Mouse (Mus musculus): ENCODE measurements around the gene Rap1gds1. TPM values are rescaled to one million over a fixed set of nuclear protein-coding genes. Genes with fewer than 3 reads are reported as not detected.
A peak's percentile ranks its signal among the peaks of the same experiment; 100 is the strongest.

Rap1gds1 gene
- total RNA-seq, 2 experiments from 2014 or later, result 34.4 to 37.5 TPM

DNA sequence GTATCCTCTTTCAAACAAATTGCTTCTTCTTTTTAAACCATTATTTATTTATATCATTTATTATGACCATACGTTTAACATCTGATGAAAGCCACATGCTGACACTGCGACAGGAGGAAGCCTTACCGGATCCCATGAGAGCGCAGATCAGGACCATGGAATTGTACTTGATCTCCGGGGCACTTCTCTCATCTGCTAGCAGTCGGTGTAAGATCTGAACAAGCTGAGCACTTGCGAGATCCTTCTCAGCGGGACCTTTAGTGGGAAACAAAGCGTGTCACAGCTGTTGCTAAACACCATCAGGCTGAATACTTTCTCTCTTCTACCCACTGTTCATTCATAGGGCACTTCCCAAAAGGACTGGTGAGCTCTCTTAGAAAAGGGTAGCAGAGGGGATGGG lies 133.4 kb downstream of the Rap1gds1 start:
- no peak for DNase-seq

DNA sequence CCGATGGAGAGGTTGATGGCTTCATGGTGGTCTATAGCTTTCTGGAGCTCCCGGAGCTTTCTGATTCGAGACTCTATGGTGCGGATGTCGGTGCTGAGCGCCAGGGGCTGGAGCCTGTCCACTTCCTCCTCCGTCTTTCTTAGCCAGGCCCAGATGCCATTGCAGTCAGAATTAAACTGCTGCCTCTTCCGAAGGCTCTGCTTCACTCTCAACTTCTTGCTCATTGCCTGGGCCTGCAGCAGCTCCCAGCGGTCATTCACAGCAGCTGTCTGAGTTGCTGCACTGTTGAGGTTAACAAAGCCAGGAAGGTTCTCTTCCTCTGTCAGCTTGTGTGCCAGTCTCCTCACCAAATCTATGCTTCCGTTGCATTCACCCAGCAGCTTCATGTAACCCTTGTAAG lies 137.8 kb downstream of the Rap1gds1 start:
- DNase-seq, result no peak

DNA sequence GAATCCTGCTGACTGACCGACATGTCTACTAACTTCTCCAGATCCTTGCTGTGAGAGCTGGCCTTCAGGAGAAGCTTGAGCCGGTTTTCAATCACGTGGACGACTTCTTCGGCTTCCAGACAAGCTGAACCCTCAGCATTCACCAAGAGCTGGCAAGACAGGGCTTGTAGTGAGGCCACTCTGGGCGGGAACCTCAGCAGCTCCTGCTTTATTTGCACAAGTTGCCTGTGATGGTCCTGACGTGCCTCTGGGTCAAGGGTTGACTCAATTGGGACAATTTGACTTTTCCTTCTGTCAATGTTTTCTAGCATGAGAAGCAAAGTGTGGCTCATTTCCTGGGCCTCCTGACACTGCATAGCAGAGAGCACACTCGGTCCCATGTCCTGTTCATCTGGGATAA lies 138.2 kb downstream of the Rap1gds1 start:
- DNase-seq, result no peak

DNA sequence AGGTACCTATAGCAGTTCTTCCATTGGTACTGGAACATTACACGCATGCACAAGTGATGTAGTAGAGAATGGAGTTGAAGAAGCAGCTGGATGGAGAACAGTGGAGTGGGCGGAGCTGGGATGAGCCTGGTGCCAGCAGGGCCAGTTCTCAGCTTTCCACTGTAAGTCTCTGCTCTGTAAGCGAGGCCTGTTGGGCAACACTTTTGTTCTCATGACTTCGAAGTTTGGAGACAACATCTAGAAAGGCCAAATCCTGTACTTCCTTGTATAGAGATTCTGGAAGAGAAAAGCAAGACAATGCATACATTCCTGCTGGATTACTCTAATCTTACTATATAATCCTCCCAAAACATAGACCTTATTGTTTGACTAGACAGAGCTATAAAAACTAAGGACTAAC lies 147.6 kb downstream of the Rap1gds1 start:
- DNase-seq, result no peak

DNA sequence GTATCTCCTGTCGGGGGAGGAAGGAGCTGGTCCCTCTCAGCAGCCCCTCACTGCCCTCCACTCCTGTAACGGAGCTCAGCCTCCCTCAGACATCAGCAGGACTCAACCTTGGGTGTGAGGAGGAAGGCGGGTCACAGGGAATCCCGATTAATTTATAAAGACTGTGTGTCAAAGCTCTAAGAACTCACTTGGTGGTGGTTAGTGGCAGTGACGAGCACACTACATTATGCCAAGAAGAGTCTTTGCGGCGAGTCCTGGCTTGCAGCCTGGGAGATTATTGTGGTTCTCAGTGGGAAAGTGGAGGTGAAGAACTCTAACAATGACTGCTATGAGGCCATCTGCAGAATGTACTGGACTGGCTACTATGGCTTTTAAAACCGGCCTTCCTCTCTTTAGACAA lies 148.8 kb downstream of the Rap1gds1 start:
- DNase-seq, result no peak

DNA sequence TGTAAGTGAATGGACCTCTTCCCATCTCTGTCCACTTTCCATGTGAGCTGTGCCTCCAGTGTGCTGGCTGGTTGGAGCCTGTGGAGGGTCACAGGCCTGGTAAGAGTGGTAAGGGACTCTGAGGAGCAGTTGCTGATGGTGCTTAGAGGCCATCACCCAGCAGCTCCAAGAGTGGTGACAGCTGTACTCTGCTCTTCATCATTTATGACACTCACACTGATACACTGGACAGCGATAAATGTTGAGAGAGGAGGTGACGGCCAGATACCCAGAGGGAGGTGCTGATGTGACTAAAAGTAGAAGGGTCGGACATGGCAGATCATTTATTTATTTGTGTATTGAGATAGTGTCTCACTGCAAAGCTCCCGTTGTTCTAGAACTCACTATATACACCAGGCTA lies 156.8 kb downstream of the Rap1gds1 start:
- no peak for DNase-seq

DNA sequence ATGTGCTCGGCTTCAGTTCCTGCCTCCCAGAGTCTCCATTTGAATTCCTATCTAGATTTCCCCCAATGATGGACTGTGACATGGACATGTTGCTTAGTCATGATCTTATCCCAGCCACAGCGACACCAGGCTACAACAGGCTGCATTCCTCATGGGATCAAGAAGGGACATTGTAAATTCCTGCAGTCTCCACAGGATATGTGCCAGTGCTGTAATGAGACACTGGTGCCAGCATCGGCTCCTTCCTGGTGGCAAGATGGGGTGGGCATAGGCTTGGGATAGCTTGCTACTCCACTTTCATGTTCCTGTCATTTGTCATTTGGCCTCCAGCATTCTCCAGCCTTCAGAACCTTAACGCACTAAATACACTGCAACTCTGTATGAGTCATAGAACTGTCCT lies 158.0 kb downstream of the Rap1gds1 start:
- DNase-seq, result no peak

DNA sequence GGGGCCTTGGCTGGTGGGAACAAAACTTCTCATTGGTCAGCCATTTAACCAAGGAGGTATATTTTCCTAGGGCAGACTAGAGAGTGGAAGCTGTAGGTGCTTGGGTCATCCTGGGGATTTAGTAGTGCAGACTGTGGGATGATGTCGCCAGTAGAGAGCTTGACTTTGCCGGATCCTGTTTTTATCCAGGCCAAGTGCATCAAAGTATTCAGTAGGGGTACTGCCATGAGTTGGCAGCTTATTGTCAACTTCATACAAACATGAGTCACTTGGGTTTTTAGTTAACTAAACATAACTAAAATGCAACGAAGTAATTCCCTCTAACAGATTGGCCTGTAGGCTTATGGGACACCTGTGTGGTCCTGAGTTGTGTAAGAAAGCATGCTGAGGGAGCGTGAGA lies 158.4 kb downstream of the Rap1gds1 start:
- DNase-seq, result no peak

DNA sequence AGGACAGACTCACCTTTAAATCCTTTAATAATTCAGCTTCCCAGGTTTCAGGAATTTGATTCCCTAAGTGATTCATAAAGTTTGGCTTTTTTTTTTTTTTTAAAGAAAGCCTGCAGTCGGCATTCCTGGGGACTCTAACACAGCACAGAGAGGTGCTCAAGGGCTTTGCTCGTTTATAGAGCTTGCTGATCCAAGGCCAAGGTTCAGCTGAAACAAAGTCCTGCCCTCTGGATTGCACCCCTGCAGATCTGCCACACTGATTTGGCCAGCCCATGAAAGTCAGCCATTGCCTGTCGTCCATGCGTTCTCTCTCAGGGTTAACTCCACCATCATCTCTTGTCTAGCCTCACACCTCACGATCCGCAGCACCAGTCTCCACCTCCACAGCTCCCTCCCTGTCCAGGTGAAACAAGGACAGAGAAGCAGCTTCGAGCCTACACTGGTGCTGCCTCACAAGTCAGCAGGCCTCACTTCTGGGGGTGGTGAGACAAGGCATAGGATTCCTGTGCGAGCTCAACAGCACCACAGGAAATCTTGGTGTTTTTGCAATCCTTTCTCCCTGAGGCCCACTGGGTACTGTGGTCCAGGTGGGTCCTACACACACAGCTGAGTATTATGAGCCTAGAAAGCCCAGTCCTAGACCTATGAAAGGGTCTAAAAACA lies 160.2 kb downstream of the Rap1gds1 start:
- no peak for DNase-seq

DNA sequence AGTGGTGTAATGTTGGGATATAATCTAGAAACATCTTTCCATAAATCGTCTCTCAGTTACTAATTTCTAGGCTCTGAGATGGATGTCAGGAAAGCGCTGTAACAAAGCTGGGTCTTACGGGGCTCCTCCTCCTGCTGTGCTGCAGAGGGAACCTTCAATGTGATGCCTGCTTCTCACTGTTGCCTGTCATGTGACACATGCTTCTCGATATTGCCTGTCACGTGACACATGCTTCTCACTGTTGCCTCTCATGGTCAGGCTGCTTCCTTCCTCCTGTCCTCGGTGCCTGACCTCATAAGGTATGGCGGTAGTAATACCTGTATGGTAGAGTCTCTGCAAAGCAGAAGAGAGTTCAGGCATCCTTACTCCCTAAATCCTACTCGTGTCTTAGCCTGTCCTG lies 162.5 kb downstream of the Rap1gds1 start:
- DNase-seq, result no peak

DNA sequence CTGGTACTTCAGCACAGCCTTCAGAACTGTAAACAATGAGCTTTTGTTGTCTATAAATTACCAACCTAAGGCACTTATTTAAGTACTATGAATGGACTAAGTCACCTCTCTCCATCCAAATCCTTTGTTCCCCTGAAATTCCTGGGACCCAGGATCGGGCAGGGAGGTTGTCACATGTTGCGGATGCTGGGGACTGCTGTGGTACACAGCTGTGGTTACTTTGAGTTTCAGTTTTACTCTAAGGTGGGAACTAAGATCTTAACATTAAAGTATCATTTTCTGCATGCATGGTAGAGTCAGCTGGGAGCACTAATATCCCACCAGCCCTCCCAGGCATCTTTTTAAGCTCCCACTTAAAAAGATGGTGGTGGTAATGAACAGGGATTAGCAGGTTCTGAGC lies 165.7 kb downstream of the Rap1gds1 start:
- DNase-seq, result no peak

DNA sequence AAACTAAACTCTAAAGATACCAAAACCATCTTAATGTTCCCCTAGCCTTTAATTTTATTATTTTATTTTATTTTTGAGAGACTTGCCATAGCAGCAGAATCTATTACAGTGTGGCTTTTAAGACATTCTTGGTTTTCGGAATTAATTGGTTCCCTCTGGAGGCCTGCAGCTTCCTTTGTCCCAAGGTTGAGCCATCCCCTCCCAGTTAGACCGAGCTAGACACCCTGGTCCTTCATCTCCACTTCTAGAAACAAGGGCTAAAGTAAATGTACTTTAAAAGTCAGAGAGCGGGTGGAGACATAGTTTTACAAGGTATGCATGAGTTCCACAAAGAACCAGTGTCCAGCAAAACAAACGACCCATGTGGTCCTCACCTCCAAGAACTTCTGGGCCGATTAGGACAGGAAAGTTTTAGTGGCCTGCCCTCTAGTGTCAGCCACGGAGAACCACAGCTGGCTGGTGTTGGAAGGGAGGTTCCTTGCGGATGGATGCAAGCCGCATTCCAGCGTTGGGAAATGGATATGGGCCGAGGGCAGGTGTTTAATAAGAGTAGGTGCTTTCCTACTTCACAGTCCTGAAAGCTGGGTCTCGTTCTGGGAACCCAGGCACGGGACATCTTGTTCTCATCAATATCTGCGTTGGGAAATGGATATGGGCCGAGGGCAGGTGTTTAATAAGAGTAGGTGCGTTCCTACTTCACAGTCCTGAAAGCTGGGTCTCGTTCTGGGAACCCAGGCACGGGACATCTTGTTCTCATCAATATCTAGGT lies 168.7 kb downstream of the Rap1gds1 start:
- peak; percentile 57 for DNase-seq

DNA sequence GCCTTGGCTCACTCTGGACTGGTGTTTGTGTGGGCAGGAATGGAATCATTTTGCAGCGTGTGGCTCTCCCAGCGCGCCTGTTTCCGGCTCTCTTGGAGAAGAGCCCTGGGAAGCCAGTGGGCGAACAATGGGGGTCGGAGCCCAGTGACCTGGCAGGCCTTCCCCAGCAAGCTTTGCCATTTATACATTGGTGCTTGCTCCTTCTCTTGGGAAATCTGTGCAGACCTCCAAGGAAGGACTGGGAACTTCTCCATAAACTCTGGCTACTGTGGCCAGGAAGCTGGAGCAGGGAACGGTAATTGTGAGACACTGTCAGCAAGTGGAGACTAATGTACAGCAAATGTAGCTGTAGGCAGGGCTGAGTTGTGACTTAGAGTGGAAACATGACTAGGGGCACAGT lies 169.3 kb downstream of the Rap1gds1 start:
- DNase-seq, result peak; percentile 23

DNA sequence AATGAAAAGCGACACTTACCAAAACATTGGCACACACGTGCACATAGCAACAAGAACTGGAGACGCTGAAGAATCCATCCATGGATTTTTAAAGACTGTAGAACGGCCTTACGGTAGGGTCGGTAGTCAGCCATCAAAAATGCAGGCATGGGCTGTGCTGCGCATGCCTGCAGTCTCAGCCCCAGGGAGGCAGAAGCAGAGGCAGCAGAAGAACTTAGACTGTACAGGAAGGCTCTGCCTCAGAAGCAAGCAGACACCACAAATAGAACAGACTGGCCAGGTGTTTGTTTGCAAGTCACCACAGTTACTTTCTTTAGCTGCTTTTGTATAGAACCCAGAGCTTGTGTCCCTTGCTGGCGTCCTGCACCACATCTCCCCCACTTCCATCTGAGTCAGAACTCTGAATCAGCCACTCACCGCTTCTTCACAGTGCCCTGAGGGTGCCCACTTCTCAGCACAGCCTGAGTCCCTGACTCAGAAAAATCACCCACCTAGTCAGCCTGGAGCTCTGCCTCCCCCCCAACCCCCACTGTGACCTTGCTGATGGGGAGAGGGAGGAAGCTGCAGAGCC lies 174.3 kb downstream of the Rap1gds1 start:
- DNase-seq, result no peak

DNA sequence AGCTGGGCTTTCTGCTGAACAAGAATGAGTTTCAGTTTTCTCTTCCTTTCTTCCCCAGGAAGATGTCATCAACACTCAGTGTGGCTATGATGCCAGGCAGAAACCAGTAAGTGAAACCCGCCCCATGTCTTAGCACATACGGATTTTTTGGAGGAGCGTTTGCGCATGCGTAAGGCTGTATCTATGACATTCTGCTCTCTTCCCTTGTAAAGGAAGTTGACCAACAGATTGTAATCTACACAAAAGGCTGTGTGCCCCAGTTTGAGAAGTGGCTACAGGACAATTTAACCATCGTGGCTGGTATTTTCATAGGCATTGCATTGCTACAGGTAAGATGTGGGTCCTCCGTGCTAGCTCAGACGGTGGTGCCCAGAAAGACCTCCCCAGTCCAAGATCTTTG lies 176.9 kb downstream of the Rap1gds1 start:
- DNase-seq, result no peak

DNA sequence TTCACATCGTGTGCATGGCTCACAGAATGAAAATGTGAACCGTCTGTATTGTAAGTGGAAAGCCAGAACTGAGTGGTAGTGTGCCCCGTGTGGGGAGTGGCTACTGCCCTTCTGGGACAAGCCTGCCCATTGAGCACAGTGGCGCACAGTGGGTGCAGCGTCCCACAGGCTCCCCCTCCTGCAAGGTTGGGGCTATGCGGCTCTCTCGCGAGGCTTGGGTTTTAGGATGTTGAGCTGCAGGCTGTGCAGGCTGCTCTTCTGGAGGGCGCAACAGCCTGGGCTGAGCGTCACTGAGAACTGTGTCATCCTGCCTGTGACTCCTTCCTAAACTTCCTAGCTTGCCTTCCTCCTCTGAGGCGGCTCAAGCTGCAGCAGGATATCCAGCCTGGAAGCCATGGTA lies 177.5 kb downstream of the Rap1gds1 start:
- no peak for DNase-seq

DNA sequence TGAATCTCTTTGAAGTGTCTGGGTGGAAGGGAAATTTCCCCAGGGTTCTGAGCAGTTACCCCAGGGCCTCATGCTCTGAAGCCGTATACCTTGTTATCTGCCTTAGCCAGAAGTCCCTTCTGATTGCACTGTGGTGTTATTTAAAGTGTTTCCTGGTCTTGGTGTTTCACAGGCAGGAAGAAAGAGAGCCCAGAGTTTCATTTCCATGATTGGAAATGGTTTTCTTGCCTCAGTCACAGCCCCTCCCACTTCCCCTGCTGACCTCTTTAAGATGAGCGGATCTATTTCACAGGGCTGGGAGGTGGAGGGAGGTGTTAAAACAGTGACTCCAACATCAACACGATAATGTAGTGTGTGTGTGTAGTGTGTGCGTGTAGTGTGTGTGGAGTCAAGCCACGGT lies 181.5 kb downstream of the Rap1gds1 start:
- no peak for DNase-seq

DNA sequence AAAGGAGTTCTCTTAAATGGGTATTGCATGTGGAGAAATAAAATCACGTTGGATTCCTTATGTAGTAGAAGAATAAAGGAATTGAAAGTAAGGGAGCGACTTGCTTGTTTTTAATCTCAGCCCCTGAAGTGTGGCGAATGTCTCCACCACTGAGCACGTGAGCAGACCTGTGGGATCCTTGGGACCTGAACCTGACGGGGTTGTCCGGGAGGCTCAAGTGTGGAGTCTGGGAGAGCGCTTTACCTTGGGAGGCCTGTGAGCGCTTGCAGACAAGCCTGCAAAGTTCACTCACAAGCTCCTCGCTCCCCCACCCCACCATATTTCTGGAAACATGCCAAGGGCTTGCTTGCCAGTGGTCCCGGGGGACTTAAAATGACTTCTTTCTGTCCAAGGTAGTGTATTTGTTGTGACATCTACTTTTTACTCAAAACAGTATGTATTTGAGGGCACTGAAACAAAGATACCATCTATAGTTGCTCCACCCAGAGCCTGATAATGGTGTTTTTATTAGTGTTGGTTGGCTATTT lies 185.2 kb downstream of the Rap1gds1 start:
- no peak for DNase-seq

DNA sequence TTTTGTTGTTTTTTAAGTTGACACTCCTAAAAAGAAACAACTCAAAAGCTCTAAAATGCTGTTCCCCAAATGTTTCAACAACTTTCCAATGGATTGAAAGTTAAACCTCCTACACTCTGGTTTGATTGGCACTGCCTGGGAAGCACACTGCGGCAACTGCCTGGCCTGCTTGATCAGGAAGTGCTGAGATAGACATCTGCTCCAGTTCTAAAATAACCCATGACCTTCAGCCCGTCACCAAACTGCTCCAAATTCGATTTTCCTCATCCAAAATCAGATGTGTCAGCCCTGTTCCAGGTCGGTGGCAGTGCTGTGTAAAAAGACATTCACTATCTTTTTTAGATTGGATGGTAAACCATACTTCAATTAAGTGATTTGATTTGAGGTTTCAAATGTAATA lies 185.8 kb downstream of the Rap1gds1 start:
- DNase-seq, result no peak

DNA sequence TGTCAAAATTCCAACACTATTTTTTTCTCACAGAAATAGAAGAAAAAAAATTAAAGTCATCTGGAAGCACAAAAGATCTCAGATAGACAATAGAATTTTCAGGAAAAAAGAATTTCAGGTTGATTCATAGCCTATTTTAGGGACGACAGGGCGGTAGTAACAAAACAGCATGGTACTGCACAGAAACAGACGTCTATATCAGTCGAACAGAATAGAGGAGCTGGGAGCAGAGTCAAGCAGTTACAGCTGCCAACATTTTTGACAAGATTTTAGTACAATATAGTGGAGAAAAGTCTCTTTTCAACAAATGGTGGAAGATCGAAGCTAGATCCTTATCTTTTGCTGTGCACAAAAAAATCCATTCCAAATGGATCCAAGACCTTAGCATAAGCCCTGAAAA lies 188.9 kb downstream of the Rap1gds1 start:
- no peak for DNase-seq

DNA sequence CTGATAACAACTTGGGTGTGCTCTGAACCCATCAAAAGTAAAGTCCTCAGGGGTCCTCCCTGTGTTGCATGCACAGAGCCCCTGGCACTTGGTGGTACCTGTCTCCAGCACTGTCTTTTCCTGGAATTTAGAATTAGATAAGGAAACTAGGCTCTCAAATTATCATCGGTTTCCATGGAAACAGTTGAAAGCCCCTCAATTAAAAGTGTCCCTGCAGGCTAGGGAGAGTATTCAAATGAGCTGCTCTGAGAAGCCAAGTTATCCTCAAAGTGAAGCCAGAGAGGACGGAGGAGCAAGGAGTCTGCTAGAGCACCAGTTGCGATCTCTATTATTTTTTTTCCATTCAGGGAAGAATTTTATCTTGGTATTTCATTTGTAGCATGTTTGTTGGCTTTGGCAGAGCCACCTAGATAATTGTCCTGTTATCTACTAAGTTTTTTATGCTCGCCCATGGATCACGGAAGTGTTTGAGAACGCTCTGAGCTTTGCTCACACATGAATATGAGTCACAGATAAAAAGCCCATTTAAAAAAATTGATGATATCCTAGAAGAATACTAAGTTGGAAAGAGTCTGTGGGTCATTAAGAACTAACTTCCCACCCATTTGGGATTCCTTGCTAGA lies 193.2 kb downstream of the Rap1gds1 start:
- no peak for DNase-seq

DNA sequence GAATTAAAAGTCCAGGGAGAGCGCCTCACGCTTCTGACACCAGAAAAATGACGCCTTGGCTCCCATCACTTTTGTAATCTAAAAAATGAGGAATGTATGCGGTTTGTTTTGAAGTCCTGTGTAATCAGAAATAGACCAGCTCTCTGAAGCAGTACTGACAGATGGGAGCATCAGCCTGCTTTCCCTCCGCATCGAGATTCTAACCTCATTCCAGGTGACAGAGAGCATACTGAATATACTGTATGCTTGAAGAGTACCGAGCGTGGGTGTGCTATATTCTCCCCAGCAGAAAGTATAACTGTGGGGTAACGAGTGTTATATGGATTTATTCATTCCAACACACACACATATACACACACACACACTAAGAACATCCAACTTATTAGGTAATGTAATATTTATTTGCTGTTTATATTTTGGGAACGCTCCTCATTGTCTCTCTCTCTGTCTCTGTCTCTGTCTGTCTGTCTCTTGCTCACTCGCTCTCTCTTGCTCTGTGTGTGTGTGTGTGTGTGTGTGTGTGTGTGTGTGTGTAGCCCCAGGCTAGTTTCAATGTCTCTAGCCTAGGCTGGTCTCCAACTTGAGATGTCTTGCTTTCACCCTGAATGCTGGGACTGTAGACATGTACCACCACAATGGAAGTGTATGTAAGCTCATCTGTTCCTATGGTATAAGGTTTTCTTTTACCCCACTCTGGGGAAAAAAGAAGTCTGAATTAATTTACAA lies 193.8 kb downstream of the Rap1gds1 start:
- DNase-seq, result no peak
